Comparison of ENCODE assay signal across 8 mouse cellular contexts in genomic region chr7:70281381-70281750, GRCm38 (mm10).
DNase-seq lines count a peak whose midpoint lies in the region; ATAC-seq lines count a peak whose summit lies in the region.

No protein-coding gene starts in this region.

- H3K27me3 ChIP-seq in lung, embryonic 15.5 days, result peaks cover 80% of the 10 kb centered on the region
- H3K27me3 ChIP-seq in limb, embryonic 10.5 days (ENCODE audit: low read depth, poor library complexity, severe bottlenecking), result peaks cover 99% of the 10 kb centered on the region
- peaks cover 20% of the 10 kb centered on the region for H3K27me3 ChIP-seq in stomach, embryonic 14.5 days (ENCODE audit: control insufficient read depth, insufficient read depth, low read length)

- H3K4me3 ChIP-seq in lung, embryonic 15.5 days, result peak overlapping the region; percentile 35
- H3K4me3 ChIP-seq in limb, embryonic 10.5 days, result peak overlapping the region; percentile 41
- peak overlapping the region; percentile 29 for H3K4me3 ChIP-seq in stomach, embryonic 14.5 days (ENCODE audit: low read depth, low read length)

- no peak for ATAC-seq in lung, embryonic 15.5 days (ENCODE audit: borderline replicate concordance, extremely low read depth, low FRiP score, low TSS enrichment)
- ATAC-seq in stomach, embryonic 14.5 days (ENCODE audit: insufficient number of reproducible peaks, insufficient read depth, low FRiP score, low read depth), result no peak

- 13% methylated on average over 22 of the region's 22 CpGs for WGBS in lung, embryonic 15.5 days
- 1% methylated on average over 22 of the region's 22 CpGs for WGBS in limb, embryonic 10.5 days
- WGBS in stomach, embryonic 14.5 days, result 18% methylated on average over 22 of the region's 22 CpGs

- H3K9ac ChIP-seq in lung, embryonic 15.5 days, result no peak overlapping the region; the same call in 1 of the 2 replicates
- no peak overlapping the region for H3K9ac ChIP-seq in stomach, embryonic 14.5 days (replicated peaks; ENCODE audit: low read depth, low read length)

- peaks cover 19% of the 10 kb centered on the region for H3K4me1 ChIP-seq in lung, embryonic 15.5 days
- H3K4me1 ChIP-seq in limb, embryonic 10.5 days, result peaks cover 23% of the 10 kb centered on the region
- peaks cover 11% of the 10 kb centered on the region; the same call in 1 of the 2 replicates for H3K4me1 ChIP-seq in stomach, embryonic 14.5 days (ENCODE audit: control insufficient read depth, insufficient read depth, low read length)

- H3K27ac ChIP-seq in lung, embryonic 15.5 days, result no peak overlapping the region
- no peak overlapping the region for H3K27ac ChIP-seq in limb, embryonic 10.5 days
- no peak overlapping the region for H3K27ac ChIP-seq in stomach, embryonic 14.5 days (ENCODE audit: low read length)

- H3K9me3 ChIP-seq in lung, embryonic 15.5 days, result no peaks in the 10 kb centered on the region
- H3K9me3 ChIP-seq in limb, embryonic 10.5 days (replicated peaks), result no peaks in the 10 kb centered on the region
- H3K9me3 ChIP-seq in stomach, embryonic 14.5 days (ENCODE audit: control insufficient read depth, low read depth, low read length), result no peaks in the 10 kb centered on the region

- no peaks in the 10 kb centered on the region for H3K36me3 ChIP-seq in lung, embryonic 15.5 days
- no peaks in the 10 kb centered on the region for H3K36me3 ChIP-seq in limb, embryonic 10.5 days
- H3K36me3 ChIP-seq in stomach, embryonic 14.5 days (ENCODE audit: control insufficient read depth, insufficient read depth, low read length), result no peaks in the 10 kb centered on the region

- H3K4me2 ChIP-seq in lung, embryonic 15.5 days, result peak overlapping the region; percentile 72
- peak overlapping the region; percentile 68 for H3K4me2 ChIP-seq in stomach, embryonic 14.5 days (replicated peaks; ENCODE audit: low read depth, low read length)

- DNase-seq in adrenal gland, adult 2 months, result peak; percentile 26
- DNase-seq in adrenal gland, adult 18-20 months (ENCODE audit: low spot score in 2 of 2), result no peak
- DNase-seq in lung, postnatal 10 days, result no peak
- peak; percentile 69 for DNase-seq in limb, embryonic 10.5 days (ENCODE audit: low spot score)
- DNase-seq in frontal cortex, postnatal 36 days (ENCODE audit: low spot score in 2 of 2), result no peak
- DNase-seq in cerebellum, adult 11 months, result no peak

Comparison
In these comparisons a context has a peak if more than half of its experiments do, and no peak if none do; other contexts are left out.
1. DNase-seq: peak in adrenal gland, adult 2 months (single experiment) and limb, embryonic 10.5 days (single experiment); none in adrenal gland, adult 18-20 months (0 of 2), lung, postnatal 10 days (single experiment), frontal cortex, postnatal 36 days (0 of 2) and cerebellum, adult 11 months (single experiment).
2. Peak in every context shown above with its lines, with median percentiles within 50 percentile points of each other: H3K4me3 ChIP-seq.